Mouse (Mus musculus): ENCODE measurements around the gene Gsk3b. TPM values are rescaled to one million over a fixed set of nuclear protein-coding genes. Genes with fewer than 3 reads are reported as not detected.

Gsk3b gene
- total and polyA plus RNA-seq, 2 experiments from 2014 or later: 31.5 to 37.4 TPM

DNA sequence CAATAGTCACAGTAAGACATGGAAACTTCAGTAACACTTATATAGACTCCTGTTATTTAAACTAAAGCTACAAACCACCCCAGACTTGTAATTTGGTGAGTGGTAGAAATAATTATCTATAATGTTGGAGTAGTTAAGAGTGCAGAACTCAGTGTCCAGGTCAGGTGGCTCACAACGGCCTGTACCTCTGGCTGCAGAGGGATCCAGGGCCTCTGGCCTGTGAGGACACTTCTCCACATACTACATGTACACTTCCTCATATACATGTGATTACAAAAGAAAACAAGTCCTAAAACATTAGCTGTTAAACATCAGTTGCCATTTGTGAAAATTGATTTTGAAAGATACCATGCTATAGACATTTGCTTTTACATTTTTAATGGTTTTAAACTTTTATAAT, 29.9 kb downstream of the Gsk3b start:
- Histone ChIP-seq H3K4me2 (ENCODE audit: low read depth, low read length) (no peak overlapping the region), H3K9ac (replicated peaks; ENCODE audit: low read depth, low read length) (no peak overlapping the region), H3K36me3 (replicated peaks; ENCODE audit: control insufficient read depth, insufficient read depth, low read length) (no peaks in the 10 kb centered on the region), H3K27ac (ENCODE audit: low read depth) (no peak overlapping the region), H3K9me3 (replicated peaks; ENCODE audit: control insufficient read depth, low read length) (no peaks in the 10 kb centered on the region), H3K27me3 (ENCODE audit: control insufficient read depth, insufficient read depth, low read length) (no peaks in the 10 kb centered on the region), H3K4me1 (ENCODE audit: control insufficient read depth, insufficient read depth) (peaks cover 16% of the 10 kb centered on the region), H3K4me3 (ENCODE audit: low read depth, low read length) (no peak overlapping the region)
- no peak for DNase-seq (ENCODE audit: low spot score)
- ATAC-seq (ENCODE audit: insufficient read depth, low read depth): no peak
- 72% methylated on average over 1 of the region's 1 CpGs for WGBS
- TF ChIP-seq EP300 (IDR thresholded peaks at IDR 0.05; ENCODE audit: low read depth) (no peak), CTCF (IDR thresholded peaks at IDR 0.05; ENCODE audit: low read depth) (no peak)

DNA sequence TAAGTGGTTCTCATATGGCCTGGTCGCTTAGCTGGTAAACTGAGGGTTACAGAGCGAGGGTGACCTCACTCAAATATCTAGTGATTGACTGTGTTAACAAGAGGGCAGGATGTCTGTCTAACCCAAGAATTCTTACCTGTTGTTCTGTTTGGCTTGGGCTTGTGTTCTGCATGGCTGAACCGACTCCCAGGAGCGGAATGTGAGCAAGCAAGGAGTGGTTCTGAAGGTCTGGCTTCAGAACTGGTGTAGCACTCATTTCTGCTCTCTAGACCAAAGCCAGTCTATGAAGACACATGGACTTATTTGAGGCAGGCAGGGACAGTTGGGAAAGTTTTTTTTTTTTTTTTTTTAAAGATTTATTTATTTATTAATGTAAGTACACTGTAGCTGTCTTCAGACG, 30.5 kb downstream of the Gsk3b start:
- Histone ChIP-seq H3K36me3 (replicated peaks; ENCODE audit: control insufficient read depth, insufficient read depth, low read length) (no peaks in the 10 kb centered on the region), H3K4me3 (ENCODE audit: low read depth, low read length) (no peak overlapping the region), H3K27me3 (ENCODE audit: control insufficient read depth, insufficient read depth, low read length) (no peaks in the 10 kb centered on the region), H3K9me3 (replicated peaks; ENCODE audit: control insufficient read depth, low read length) (no peaks in the 10 kb centered on the region), H3K4me1 (ENCODE audit: control insufficient read depth, insufficient read depth) (peaks cover 16% of the 10 kb centered on the region), H3K27ac (ENCODE audit: low read depth) (no peak overlapping the region), H3K9ac (replicated peaks; ENCODE audit: low read depth, low read length) (no peak overlapping the region), H3K4me2 (ENCODE audit: low read depth, low read length) (no peak overlapping the region)
- no peak for ATAC-seq (ENCODE audit: insufficient read depth, low read depth)
- no peak for DNase-seq (ENCODE audit: low spot score)
- 88% methylated on average over 5 of the region's 5 CpGs for WGBS
- TF ChIP-seq EP300 (IDR thresholded peaks at IDR 0.05; ENCODE audit: low read depth) (no peak), CTCF (IDR thresholded peaks at IDR 0.05; ENCODE audit: low read depth) (no peak)

DNA sequence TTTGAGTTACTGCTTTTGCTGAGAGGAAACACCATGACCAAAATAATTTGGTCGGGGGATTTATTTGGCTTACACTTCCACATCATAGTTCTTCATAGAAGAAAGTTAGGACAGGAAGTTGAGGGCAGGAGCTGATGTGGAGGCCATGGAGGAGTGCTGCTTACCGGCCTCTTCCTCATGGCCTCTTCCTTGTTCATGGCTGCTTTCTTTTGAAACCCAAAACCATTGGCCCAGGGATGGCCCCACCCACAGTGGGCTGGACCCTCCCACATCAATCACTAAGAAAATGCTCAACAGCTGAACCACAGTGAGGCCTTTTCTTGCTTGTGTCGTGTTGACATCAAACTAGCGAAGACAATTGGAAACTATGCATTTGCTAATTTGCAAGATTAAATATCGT, 40.4 kb downstream of the Gsk3b start:
- no peak overlapping the region for H3K9ac ChIP-seq (replicated peaks; ENCODE audit: low read depth, low read length)
- peaks cover 37% of the 10 kb centered on the region for H3K4me1 ChIP-seq (ENCODE audit: control insufficient read depth, insufficient read depth)
- ATAC-seq (ENCODE audit: insufficient read depth, low read depth) (no peak), DNase-seq (ENCODE audit: low spot score) (no peak)
- TF ChIP-seq CTCF (IDR thresholded peaks at IDR 0.05; ENCODE audit: low read depth): no peak
- TF ChIP-seq EP300 (IDR thresholded peaks at IDR 0.05; ENCODE audit: low read depth): no peak
- no peak overlapping the region for H3K27ac ChIP-seq (ENCODE audit: low read depth)
- WGBS: 76% methylated on average over 5 of the region's 5 CpGs
- H3K27me3 ChIP-seq (ENCODE audit: control insufficient read depth, insufficient read depth, low read length): no peaks in the 10 kb centered on the region
- no peak overlapping the region for H3K4me2 ChIP-seq (ENCODE audit: low read depth, low read length)
- no peaks in the 10 kb centered on the region for H3K9me3 ChIP-seq (replicated peaks; ENCODE audit: control insufficient read depth, low read length)
- no peak overlapping the region for H3K4me3 ChIP-seq (ENCODE audit: low read depth, low read length)
- H3K36me3 ChIP-seq (replicated peaks; ENCODE audit: control insufficient read depth, insufficient read depth, low read length): no peaks in the 10 kb centered on the region

GRCm38 (mm10) chr16:38131041-38131440, 42.2 kb downstream of the Gsk3b start:
- 57% methylated on average over 3 of the region's 3 CpGs for WGBS
- Histone ChIP-seq H3K36me3 (replicated peaks; ENCODE audit: control insufficient read depth, insufficient read depth, low read length) (no peaks in the 10 kb centered on the region), H3K27me3 (ENCODE audit: control insufficient read depth, insufficient read depth, low read length) (no peaks in the 10 kb centered on the region), H3K4me2 (ENCODE audit: low read depth, low read length) (peak overlapping the region; percentile 38; the same call in 1 of the 2 replicates), H3K4me3 (ENCODE audit: low read depth, low read length) (no peak overlapping the region), H3K27ac (ENCODE audit: low read depth) (peak overlapping the region; percentile 82), H3K9ac (replicated peaks; ENCODE audit: low read depth, low read length) (no peak overlapping the region), H3K9me3 (replicated peaks; ENCODE audit: control insufficient read depth, low read length) (no peaks in the 10 kb centered on the region), H3K4me1 (ENCODE audit: control insufficient read depth, insufficient read depth) (peaks cover 44% of the 10 kb centered on the region)
- ATAC-seq (ENCODE audit: insufficient read depth, low read depth) (no peak), DNase-seq (ENCODE audit: low spot score) (no peak)
- TF ChIP-seq EP300 (IDR thresholded peaks at IDR 0.05; ENCODE audit: low read depth) (no peak), CTCF (IDR thresholded peaks at IDR 0.05; ENCODE audit: low read depth) (no peak)

- no peak overlapping the region; the same call in 1 of the 2 replicates for H3K9ac ChIP-seq (replicated peaks; ENCODE audit: low read depth, low read length)
- H3K36me3 ChIP-seq (replicated peaks; ENCODE audit: control insufficient read depth, insufficient read depth, low read length): no peaks in the 10 kb centered on the region
- H3K27ac ChIP-seq (ENCODE audit: low read depth): peak overlapping the region; percentile 82
- peak; percentile 74 for ATAC-seq (ENCODE audit: insufficient read depth, low read depth)
- peak overlapping the region; percentile 17 for H3K4me3 ChIP-seq (ENCODE audit: low read depth, low read length)
- H3K9me3 ChIP-seq (replicated peaks; ENCODE audit: control insufficient read depth, low read length): no peaks in the 10 kb centered on the region
- H3K27me3 ChIP-seq (ENCODE audit: control insufficient read depth, insufficient read depth, low read length): no peaks in the 10 kb centered on the region
- peak; percentile 72 for DNase-seq (ENCODE audit: low spot score)
- H3K4me2 ChIP-seq (ENCODE audit: low read depth, low read length): peak overlapping the region; percentile 38
- TF ChIP-seq EP300 (IDR thresholded peaks at IDR 0.05; ENCODE audit: low read depth): no peak
- TF ChIP-seq CTCF (IDR thresholded peaks at IDR 0.05; ENCODE audit: low read depth): no peak
- H3K4me1 ChIP-seq (ENCODE audit: control insufficient read depth, insufficient read depth): peaks cover 44% of the 10 kb centered on the region
- WGBS: 18% methylated on average over 9 of the region's 9 CpGs
Measured at GRCm38 (mm10) chr16:38131756-38132155, 43.0 kb downstream of the Gsk3b start.

GRCm38 (mm10) chr16:38132210-38132609, 43.4 kb downstream of the Gsk3b start:
- Histone ChIP-seq H3K9ac (replicated peaks; ENCODE audit: low read depth, low read length) (no peak overlapping the region; the same call in 1 of the 2 replicates), H3K27me3 (ENCODE audit: control insufficient read depth, insufficient read depth, low read length) (no peaks in the 10 kb centered on the region), H3K4me1 (ENCODE audit: control insufficient read depth, insufficient read depth) (peaks cover 44% of the 10 kb centered on the region), H3K27ac (ENCODE audit: low read depth) (peak overlapping the region; percentile 82), H3K9me3 (replicated peaks; ENCODE audit: control insufficient read depth, low read length) (no peaks in the 10 kb centered on the region), H3K4me2 (ENCODE audit: low read depth, low read length) (peak overlapping the region; percentile 38), H3K36me3 (replicated peaks; ENCODE audit: control insufficient read depth, insufficient read depth, low read length) (no peaks in the 10 kb centered on the region), H3K4me3 (ENCODE audit: low read depth, low read length) (peak overlapping the region; percentile 17)
- no peak for TF ChIP-seq EP300 (IDR thresholded peaks at IDR 0.05; ENCODE audit: low read depth)
- no peak for TF ChIP-seq CTCF (IDR thresholded peaks at IDR 0.05; ENCODE audit: low read depth)
- ATAC-seq (ENCODE audit: insufficient read depth, low read depth) (peak; percentile 55; the same call in 1 of the 2 replicates), DNase-seq (ENCODE audit: low spot score) (no peak)
- 50% methylated on average over 7 of the region's 7 CpGs for WGBS

Data from heart, postnatal 0 days (tissue).